Mouse (Mus musculus): ENCODE results near the gene Bbof1. TPM values are rescaled to one million over a fixed set of nuclear protein-coding genes. Genes with fewer than 3 reads are reported as not detected.

Bbof1 gene
- under 1 TPM; 0.77 to 0.86 TPM for polyA plus RNA-seq (2017; shearing (Covaris generic))

DNA sequence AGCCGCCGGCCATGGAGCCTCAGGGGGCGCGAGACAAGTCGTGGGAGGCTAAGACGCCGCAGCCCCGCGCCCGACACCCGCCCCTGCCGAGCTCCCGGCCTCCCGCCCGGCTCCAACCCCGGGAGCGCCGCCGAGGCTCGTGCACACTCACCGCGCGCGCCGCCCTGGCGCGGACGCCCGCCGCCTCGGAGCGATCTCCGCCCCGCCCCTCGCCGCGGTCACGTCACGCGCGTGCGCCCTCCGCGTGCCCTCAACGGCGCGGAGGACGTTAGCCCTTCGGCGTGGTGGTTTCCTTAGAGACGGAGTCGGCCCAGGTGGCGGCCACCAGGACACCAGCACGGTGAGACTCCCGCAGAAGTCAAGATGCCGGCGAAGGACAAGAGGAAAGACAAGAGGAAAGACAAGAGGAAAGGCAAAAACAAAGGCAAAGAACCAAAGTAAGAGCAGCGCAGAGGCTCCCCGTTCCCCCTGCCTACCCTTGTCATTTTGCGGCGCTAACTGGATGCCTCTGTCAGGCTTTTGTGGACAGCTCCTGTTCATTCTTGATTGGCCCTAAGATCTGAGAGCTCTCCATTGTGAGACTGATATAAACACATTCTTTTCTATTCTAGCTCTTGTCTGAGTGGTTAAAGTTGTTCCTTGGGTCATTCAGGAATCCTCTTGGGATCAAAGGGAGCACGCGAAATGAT is at the start of gene Bbof1, which contains the start of gene Entpd5:
Bbof1 (plus strand) TSS at position 253 of the 689 bp plus-strand sequence.
Entpd5 (minus strand) TSS at position 211 of the 689 bp plus-strand sequence.
- peak; percentile 78 for ATAC-seq

GRCm38 (mm10) chr12:84361555-84362489 is 47.0 kb upstream of the Bbof1 start, which contains the start of the genes Coq6 and Fam161b:
Coq6 (plus strand) TSS chr12:84361657.
Fam161b (minus strand) TSS chr12:84361833.
- peak; percentile 99 for ATAC-seq

DNA sequence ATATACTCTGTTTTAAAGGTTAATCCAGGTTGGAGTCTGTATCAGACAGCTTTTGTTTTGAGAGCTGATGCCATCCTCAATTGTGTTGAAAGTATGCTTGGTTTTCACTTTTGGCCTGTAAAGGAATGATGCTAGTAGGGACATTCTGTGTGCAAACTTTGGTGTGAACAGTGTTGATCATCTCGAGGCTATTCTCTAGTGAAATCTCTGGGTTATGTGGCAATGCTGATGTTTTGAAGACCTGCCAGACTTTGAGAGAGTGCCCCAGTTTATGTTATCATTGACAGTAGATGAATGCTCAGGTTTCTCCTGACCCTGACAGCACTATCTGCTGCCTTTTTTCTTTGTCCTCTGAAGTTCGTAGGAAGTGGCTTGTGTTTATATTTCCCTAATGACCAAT is 46.0 kb upstream of the Bbof1 start:
- ATAC-seq: no peak

GRCm38 (mm10) chr12:84364291-84364690 is 44.6 kb upstream of the Bbof1 start:
- ATAC-seq: no peak

GRCm38 (mm10) chr12:84365137-84365536 is 43.7 kb upstream of the Bbof1 start:
- no peak for ATAC-seq

- no peak for ATAC-seq
Observed at GRCm38 (mm10) chr12:84366971-84367370, 41.9 kb upstream of the Bbof1 start.

DNA sequence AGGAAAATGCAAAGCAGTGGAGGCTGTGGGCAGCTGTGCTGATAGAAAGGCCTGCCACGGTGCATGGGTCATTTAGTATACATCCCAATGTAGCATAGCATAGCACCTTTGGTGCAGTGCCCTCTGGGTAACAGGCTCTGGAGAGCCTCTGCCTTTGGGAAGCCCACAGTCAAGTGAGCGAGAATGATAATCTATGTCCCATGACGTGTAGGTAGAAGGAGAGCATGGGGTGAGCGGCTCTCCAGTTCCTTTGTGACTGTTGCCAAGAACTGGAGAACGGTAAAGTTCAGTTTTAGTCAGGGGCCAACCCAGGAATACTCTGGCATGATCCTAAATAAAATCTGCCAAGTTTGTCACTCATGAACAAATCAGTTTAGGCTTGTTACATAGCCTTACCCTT is 37.2 kb upstream of the Bbof1 start:
- no peak for ATAC-seq

- no peak for ATAC-seq
Observed at GRCm38 (mm10) chr12:84373831-84374481, 34.9 kb upstream of the Bbof1 start.

DNA sequence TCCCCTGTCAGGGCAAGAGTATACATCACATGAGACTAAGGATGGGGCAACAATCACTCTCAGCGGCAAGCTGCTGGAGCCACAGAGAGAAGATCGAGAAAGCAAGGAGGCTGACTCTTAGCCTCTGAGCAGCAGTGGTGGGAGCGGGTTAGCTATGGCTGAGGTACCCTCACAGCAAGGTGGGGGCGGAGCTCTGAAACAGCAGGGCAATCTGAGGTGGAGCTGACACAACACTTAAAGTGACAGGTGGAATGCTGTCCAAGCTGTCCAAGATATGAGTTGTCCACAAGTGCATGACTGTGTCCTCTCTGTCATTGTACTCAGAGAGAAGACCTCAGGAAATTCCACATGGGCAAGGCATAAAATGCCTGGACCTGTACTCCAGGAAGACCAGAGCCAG is 26.5 kb upstream of the Bbof1 start:
- no peak for ATAC-seq

- no peak for ATAC-seq
Observed at GRCm38 (mm10) chr12:84384644-84385081, 24.2 kb upstream of the Bbof1 start.

- ATAC-seq: no peak
Observed at GRCm38 (mm10) chr12:84385408-84385807, 23.5 kb upstream of the Bbof1 start.

- ATAC-seq: no peak
Observed at GRCm38 (mm10) chr12:84388097-84388496, 20.8 kb upstream of the Bbof1 start.

- peak; percentile 76 for ATAC-seq
Observed at GRCm38 (mm10) chr12:84388774-84389400, 20.0 kb upstream of the Bbof1 start.

GRCm38 (mm10) chr12:84390336-84390735 is 18.5 kb upstream of the Bbof1 start:
- no peak for ATAC-seq

DNA sequence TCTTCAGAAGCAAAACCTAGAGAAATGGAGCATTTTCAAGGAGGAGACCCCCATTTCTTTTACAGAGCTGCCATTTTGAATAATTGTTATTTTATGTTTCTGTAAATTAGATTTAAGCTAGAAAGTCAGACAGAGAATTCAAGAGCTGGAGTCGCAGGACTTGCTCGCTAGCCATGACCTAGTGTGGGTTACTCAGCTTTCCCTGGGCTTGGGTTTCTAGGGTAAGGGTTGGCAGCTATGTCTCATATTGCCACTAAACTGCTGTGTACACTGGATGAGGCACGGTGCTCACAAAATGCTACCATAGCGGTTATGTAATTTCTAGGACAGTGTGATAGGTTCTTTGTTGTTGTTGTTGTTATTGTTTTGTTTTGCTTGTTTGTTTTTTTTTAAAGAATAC is 16.2 kb upstream of the Bbof1 start:
- ATAC-seq: no peak

- ATAC-seq: no peak
Observed at GRCm38 (mm10) chr12:84393847-84394246, 15.0 kb upstream of the Bbof1 start.

- no peak for ATAC-seq
Observed at GRCm38 (mm10) chr12:84396947-84397679, 11.8 kb upstream of the Bbof1 start.

DNA sequence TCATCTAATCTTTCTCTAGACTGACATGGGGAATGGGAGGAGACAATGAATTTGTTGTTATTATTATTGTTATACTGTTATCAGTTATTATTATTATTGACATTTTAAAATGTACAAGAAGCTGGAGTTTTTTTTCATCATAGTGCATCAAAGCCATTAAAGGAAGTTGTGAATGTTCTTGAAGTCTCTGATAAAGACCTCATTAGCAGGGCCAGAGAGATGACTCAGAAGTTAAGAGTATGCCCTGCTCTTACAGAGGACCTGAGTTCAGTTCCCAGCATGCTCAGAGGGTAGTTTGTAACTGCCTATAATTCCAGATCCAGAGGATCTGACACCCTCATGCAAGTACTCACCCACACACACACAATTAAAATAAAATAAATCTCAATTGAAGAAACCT is 11.2 kb upstream of the Bbof1 start:
- no peak for ATAC-seq

GRCm38 (mm10) chr12:84398629-84399028 is 10.2 kb upstream of the Bbof1 start:
- no peak for ATAC-seq

- ATAC-seq: no peak
Observed at GRCm38 (mm10) chr12:84399135-84399534, 9.7 kb upstream of the Bbof1 start.

GRCm38 (mm10) chr12:84399663-84400062 is 9.2 kb upstream of the Bbof1 start:
- ATAC-seq: no peak

DNA sequence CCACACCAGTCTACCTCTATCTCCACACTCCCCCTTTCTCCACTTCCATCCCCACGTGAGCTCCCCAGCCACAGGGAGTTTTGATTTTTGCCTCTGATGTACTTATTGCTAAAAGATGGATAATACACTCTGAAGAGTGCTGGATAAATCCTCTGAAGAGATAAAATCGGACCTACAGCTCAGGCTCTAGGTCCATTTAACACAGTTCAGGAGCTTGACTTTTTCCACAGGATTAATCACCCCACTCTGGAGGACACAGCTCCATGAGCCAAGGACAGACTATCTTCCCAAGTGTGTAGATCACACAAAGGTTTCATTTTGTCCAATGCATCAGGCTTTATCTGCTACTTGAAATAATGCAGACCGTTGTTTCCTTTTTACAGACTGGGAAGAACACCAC is 8.8 kb upstream of the Bbof1 start:
- no peak for ATAC-seq

Data from CD4-positive, CD25-positive, alpha-beta regulatory T cell, adult 4 months (primary cell).